Mouse (Mus musculus) c-Kit-positive CD71-negative TER-119-negative erythroid progenitor cells, embryonic 14.5 days (primary cell): ENCODE data around the gene Tppp3.

Experiments used
- DNase-seq: peaks from one replicate; pipeline ENCODE4 v3.0.0-alpha.2; 2013; ENCODE audit warnings: low read depth

Gene Tppp3

GRCm38 (mm10) chr8:105471314-105472015 is at the start of gene Tppp3:
Gene Tppp3 (minus strand): TSS chr8:105471526.
- peak; percentile 78 for DNase-seq

GRCm38 (mm10) chr8:105521061-105521460 is 49.7 kb upstream of the Tppp3 start:
- no peak for DNase-seq

- no peak for DNase-seq
Observed at GRCm38 (mm10) chr8:105520521-105520920, 49.2 kb upstream of the Tppp3 start.

- DNase-seq, result no peak
Observed at GRCm38 (mm10) chr8:105519591-105519990, 48.3 kb upstream of the Tppp3 start.

GRCm38 (mm10) chr8:105518436-105519313 is 47.3 kb upstream of the Tppp3 start, which contains the start of gene Hsd11b2:
Gene Hsd11b2 (plus strand): TSS chr8:105518755.
- DNase-seq, result no peak

- no peak for DNase-seq
Observed at GRCm38 (mm10) chr8:105517346-105517745, 46.0 kb upstream of the Tppp3 start.

- peak; percentile 63 for DNase-seq
Observed at GRCm38 (mm10) chr8:105516018-105516645, 44.8 kb upstream of the Tppp3 start.

- DNase-seq, result no peak
Observed at GRCm38 (mm10) chr8:105514656-105515055, 43.3 kb upstream of the Tppp3 start.

GRCm38 (mm10) chr8:105514194-105514593 is 42.9 kb upstream of the Tppp3 start:
- DNase-seq, result no peak

GRCm38 (mm10) chr8:105509997-105510735 is 38.8 kb upstream of the Tppp3 start:
- DNase-seq, result no peak

- DNase-seq, result no peak
Observed at GRCm38 (mm10) chr8:105508758-105509157, 37.4 kb upstream of the Tppp3 start.

- no peak for DNase-seq
Observed at GRCm38 (mm10) chr8:105506977-105507376, 35.7 kb upstream of the Tppp3 start.

GRCm38 (mm10) chr8:105504617-105505016 is 33.3 kb upstream of the Tppp3 start:
- no peak for DNase-seq

GRCm38 (mm10) chr8:105499787-105500186 is 28.5 kb upstream of the Tppp3 start:
- no peak for DNase-seq

- no peak for DNase-seq
Observed at GRCm38 (mm10) chr8:105496439-105497180, 25.3 kb upstream of the Tppp3 start, which contains the start of gene Zdhhc1. Gene Zdhhc1 (minus strand): TSS chr8:105496902.

- DNase-seq, result no peak
Observed at GRCm38 (mm10) chr8:105495350-105496302, 24.3 kb upstream of the Tppp3 start.

- DNase-seq, result no peak
Observed at GRCm38 (mm10) chr8:105494566-105494965, 23.2 kb upstream of the Tppp3 start.

- no peak for DNase-seq
Observed at GRCm38 (mm10) chr8:105493495-105493894, 22.2 kb upstream of the Tppp3 start.

- DNase-seq, result no peak
Observed at GRCm38 (mm10) chr8:105489281-105489680, 18.0 kb upstream of the Tppp3 start.

GRCm38 (mm10) chr8:105488082-105488481 is 16.8 kb upstream of the Tppp3 start:
- DNase-seq, result no peak
